Mouse (Mus musculus): ENCODE measurements around the gene Cherp.

- no peak for TF ChIP-seq CTCF (IDR thresholded peaks at IDR 0.05; ENCODE audit: low read depth)
- no peak for TF ChIP-seq EP300 (IDR thresholded peaks at IDR 0.05; ENCODE audit: low read depth)
Measured at GRCm38 (mm10) chr8:72474826-72475546, at the start of gene Cherp.
